Mouse (Mus musculus) gastrocnemius, adult 2 months (tissue): ENCODE measurements around the gene Pxn. TPM values are rescaled to one million over a fixed set of nuclear protein-coding genes. Genes with fewer than 3 reads are reported as not detected.

Source experiments
- DNase-seq: peaks from one replicate; pipeline ENCODE4 v3.0.0; 2022
- H3K27ac ChIP-seq: fragments of 200-600 bp; 2 replicates; pipeline ENCODE4 v1.8.1; 2022; ENCODE audit warnings: mild to moderate bottlenecking
- H3K4me3 ChIP-seq: fragments of 200-600 bp; 2 replicates; pipeline ENCODE4 v1.8.1; 2022; ENCODE audit warnings: mild to moderate bottlenecking, moderate library complexity
- CTCF ChIP-seq: fragments of 200-600 bp; IDR thresholded peaks from 2 replicates; pipeline ENCODE4 v1.8.1; 2022; ENCODE audit warnings: antibody characterized with exemption, mild to moderate bottlenecking, moderate library complexity
- intact Hi-C: fragments of 180-260 bp; cut with DNase I; formaldehyde crosslinking; loops from one replicate; pipeline ENCODE4 v1.15.1; 2025
- total RNA-seq, 2 experiments: library from RNA; stranded (reverse); gene quantifications; 2 replicates each; pipeline ENCODE4 v1.2.3; 2021

Gene Pxn
- total RNA-seq, 2 experiments from 2014 or later, result 79.2 to 95.2 TPM

DNA sequence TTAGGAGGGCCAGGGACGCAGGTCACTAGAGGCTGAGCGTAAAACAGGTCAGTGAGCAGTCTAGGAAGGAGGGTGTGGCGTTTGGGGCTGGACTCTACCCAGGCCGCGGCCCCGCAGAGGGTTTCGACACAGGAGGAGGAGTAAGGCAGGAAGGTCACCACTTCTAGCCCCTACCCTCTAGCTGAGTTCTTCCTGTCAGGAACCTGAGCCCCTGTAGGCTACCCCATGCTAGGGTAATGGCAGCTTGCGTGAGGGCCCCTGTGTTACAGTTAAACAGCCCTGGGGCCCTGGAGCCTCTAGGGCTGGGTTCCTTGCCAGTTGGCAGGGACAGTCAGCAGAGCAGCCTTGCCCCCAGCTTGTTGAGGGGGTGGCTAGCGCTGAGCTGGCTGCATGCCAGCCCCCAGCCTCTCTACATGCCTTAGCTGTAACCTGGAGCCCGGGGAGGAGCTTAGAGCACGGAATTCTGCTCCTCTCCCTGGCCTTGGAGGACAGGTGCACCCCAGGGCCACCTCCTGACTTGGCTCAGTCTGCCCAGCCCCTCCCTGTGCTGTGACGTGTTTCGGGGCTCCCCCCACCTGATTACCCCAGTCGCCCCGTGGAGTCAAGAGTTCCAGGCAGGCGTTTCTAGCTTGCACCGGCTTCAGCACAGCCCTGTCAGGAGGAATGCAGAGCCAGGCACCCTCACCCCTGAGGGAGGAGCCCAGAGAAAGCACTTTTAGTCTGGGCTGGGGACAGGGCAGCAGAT lies 37.2 kb downstream of the Pxn start:
- TF ChIP-seq CTCF, result no peak
- Histone ChIP-seq H3K27ac (peak overlapping the region; percentile 86), H3K4me3 (peak overlapping the region; percentile 38)
- peak; percentile 83 for DNase-seq
- intact Hi-C loops, result no loop called here

DNA sequence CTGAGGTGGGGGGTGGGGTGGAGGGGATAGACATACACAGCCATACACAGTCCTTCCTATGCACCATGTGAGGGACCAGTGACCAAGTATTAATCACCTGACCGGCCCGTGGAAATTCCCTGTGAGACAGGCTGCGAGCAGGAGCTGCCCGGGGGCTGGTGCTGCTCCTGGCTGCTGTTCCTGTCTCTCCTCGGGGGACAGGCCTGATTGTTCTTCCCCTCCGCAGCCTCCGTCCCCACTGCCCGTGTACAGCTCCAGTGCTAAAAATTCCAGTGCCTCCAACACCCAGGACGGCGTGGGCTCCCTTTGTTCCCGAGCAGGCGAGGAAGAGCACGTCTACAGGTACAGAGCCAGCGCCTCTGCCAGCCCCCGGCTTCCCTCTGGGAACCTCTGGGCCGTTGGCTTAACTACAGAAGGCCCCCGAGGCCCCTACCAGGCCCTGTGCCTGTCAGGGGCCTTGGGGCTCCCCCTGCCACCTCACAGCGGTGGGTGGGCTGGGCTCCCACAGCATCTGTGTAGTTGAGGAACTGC lies 38.2 kb downstream of the Pxn start:
- intact Hi-C loops, result no loop called here
- no peak for DNase-seq
- no peak for TF ChIP-seq CTCF
- Histone ChIP-seq H3K27ac (peak overlapping the region; percentile 89), H3K4me3 (peak overlapping the region; percentile 24)

DNA sequence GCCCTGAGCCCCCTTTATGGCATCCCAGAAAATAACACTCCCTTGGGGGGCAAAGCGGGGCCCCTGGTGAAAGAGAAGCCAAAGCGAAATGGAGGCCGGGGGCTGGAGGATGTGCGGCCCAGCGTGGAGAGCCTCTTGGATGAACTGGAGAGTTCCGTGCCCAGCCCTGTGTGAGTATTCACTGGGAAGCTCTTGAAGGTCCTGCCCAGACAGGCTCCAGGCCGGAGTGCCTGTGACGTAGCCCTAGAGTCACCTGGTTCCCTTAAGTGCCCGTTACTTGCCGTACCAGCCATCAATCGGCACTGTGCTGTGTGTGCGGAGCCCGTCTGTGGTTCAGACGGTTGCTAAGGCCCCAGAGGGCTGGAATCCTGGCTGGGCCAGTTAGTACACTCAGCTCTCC lies 39.2 kb downstream of the Pxn start:
- Histone ChIP-seq H3K27ac (peak overlapping the region; percentile 89), H3K4me3 (peak overlapping the region; percentile 7)
- DNase-seq, result no peak
- intact Hi-C loops, result no loop called here
- no peak for TF ChIP-seq CTCF

DNA sequence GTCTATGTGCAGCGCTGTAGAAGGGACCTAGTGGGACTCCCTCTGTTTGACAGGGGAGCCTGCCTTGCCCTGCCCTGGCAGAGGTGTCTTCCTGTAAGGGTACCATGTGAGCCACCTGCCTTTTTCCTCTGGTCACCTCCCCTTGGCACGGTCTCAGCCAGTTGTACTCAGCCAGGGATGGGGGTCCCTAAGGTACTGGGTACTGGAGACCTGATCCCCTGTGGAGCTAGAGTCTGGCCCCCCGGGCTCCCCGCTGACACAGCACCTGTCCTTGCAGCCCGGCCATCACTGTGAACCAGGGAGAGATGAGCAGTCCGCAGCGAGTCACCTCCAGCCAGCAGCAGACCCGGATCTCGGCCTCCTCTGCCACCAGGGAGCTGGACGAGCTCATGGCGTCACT lies 40.1 kb downstream of the Pxn start:
- peak overlapping the region; percentile 38 for H3K4me3 ChIP-seq
- DNase-seq, result peak; percentile 53
- intact Hi-C loops, result no loop called here
- TF ChIP-seq CTCF, result no peak
- peak overlapping the region; percentile 89 for H3K27ac ChIP-seq

DNA sequence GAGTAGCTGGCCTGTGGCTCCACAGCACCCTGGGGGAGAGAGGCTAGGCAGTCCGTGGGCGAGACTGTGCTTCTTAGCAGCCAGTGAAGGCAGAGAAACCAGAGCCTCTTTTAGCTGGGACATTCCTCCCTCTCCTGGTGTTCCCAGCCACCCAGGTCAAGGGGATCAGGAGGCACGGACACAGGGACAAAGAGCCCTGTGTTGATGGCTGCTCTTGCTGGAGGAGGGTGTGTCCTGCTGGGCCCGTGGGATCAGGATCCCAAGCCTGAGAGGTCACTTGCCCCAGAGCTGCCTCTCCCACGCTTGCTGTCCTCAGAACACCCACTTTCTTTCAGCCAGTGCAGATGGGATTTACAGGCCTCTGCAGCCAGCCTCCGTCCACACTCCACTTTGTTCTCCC lies 40.5 kb downstream of the Pxn start:
- Histone ChIP-seq H3K4me3 (peak overlapping the region; percentile 38), H3K27ac (peak overlapping the region; percentile 89)
- intact Hi-C loops, result no loop called here
- no peak for TF ChIP-seq CTCF
- DNase-seq, result no peak

GRCm38 (mm10) chr5:115547421-115547820 lies 40.9 kb downstream of the Pxn start:
- Histone ChIP-seq H3K27ac (peak overlapping the region; percentile 89), H3K4me3 (peak overlapping the region; percentile 38)
- intact Hi-C loops, result no loop called here
- no peak for TF ChIP-seq CTCF
- DNase-seq, result peak; percentile 72

DNA sequence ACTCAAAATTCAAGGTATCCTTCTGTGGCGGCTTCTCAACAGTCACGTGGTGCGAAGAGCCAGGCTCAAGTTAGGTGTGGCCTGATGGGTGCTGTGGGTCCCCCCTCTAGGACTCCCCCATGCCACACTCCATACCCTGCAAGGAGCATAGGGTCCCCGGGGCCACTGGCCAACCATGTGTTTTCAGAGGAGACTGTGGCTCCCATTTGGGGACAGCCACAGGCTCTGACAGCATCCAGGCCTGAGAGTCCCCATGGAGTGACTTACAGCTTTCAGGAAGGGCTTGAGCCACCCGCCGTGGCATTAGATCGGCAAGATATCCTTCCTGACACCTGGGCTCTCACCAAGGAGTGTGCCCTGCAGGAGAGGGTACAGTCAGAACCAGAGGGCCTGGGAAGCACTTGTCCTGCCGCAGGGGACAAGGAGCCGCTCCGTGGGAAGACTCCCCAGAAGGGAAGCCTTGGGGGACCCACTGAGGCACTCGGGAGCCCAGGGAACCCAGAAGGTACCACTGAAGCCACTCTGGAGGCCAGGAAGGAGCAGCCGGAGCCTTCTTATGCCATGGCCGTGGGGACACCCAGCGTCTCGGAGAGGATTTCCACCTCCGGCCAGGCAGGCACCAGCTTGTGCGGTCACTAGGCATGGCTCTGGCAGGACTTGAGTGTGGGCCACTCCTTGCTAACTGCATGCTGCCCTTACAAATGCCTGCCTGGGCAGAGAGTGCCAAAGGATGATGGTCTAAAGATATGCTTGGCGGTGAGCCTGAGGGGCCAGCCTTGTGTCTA lies 42.2 kb downstream of the Pxn start:
- peak overlapping the region; percentile 89 for H3K27ac ChIP-seq
- no peak for TF ChIP-seq CTCF
- no peak for DNase-seq
- no peak overlapping the region for H3K4me3 ChIP-seq
- intact Hi-C loops, result no loop called here

- no peak overlapping the region for H3K4me3 ChIP-seq
- no peak for TF ChIP-seq CTCF
- intact Hi-C loops, result no loop called here
- H3K27ac ChIP-seq, result no peak overlapping the region
- DNase-seq, result no peak
These were observed 44.1 kb downstream of the Pxn start for GRCm38 (mm10) chr5:115550482-115551005.

DNA sequence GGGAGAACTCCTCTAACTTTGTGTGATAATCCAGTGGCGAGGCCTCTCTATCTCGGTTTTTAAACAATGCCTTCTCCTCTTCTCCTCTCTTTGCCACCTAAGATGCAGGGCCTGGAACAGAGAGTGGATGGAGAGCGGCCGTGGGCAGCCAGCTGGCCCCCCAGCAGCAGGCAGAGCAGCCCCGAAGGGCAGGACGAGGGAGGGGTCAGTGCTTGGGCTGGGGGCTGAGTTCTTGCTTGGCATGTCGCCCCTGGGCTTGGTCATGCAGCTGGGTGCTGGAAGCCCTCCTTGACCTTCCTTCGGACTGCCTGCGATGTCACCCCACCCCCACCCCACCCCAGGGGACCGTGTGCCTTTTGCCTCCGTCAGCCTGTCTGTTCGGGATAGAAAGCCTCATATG lies 44.9 kb downstream of the Pxn start:
- DNase-seq, result no peak
- H3K4me3 ChIP-seq, result no peak overlapping the region
- H3K27ac ChIP-seq, result no peak overlapping the region
- no peak for TF ChIP-seq CTCF
- intact Hi-C loops, result no loop called here

- Histone ChIP-seq H3K27ac (no peak overlapping the region), H3K4me3 (no peak overlapping the region)
- TF ChIP-seq CTCF, result no peak
- DNase-seq, result no peak
- intact Hi-C loops, result no loop called here
These were observed 45.3 kb downstream of the Pxn start for GRCm38 (mm10) chr5:115551799-115552198.

DNA sequence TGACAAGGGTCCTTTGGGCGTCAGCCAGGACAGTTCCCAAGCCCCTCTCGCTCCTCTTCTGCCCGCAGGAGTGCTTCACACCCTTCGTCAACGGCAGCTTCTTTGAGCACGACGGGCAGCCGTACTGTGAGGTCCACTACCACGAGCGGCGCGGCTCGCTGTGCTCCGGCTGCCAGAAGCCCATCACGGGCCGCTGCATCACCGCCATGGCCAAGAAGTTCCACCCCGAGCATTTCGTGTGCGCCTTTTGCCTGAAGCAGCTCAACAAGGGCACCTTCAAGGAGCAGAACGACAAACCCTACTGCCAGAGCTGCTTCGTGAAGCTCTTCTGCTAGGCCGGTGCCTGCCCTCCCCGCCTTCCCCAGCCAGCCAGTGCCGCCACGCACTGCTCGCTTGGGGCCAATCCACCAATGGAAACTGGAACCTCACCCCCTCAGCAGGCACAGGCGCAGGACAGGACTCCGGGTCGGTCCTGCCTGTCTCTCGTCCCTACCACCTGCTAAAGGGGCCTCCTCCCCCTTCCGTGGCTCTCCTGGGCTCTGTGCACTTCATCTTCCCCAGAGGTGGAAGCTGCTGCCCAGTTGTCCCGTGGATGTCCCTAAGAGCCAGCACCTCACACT lies 47.4 kb downstream of the Pxn start:
- no peak for DNase-seq
- intact Hi-C loops, result no loop called here
- H3K27ac ChIP-seq, result no peak overlapping the region
- no peak for TF ChIP-seq CTCF
- no peak overlapping the region for H3K4me3 ChIP-seq

GRCm38 (mm10) chr5:115554536-115555291 lies 48.2 kb downstream of the Pxn start:
- H3K27ac ChIP-seq, result no peak overlapping the region
- intact Hi-C loops, result loop anchor here (5.0 kb wide), 1 partner anchor 47 kb away; the partner anchor contains the start of gene Pxn
- no peak for TF ChIP-seq CTCF
- no peak overlapping the region for H3K4me3 ChIP-seq
- no peak for DNase-seq
